Mouse (Mus musculus) kidney, adult 2 months (tissue): ENCODE data around the gene Plekhs1. TPM values are rescaled to one million over a fixed set of nuclear protein-coding genes. Genes with fewer than 3 reads are reported as not detected.

ENCODE experiments used
- DNase-seq: peaks from one replicate; pipeline ENCODE4 v3.0.0; 2021
- H3K27ac ChIP-seq: fragments of 200-500 bp; 2 replicates; pipeline ENCODE4 v1.5.1; 2012; ENCODE audit warnings: low read depth, low read length, control low read depth, inconsistent platforms; ENCODE audit not compliant: insufficient read depth
- H3K27me3 ChIP-seq: fragments of 200-500 bp; replicated peaks from 2 replicates; pipeline ENCODE4 v1.6.1; 2012; ENCODE audit warnings: mild to moderate bottlenecking, moderate library complexity, low read length, inconsistent platforms; ENCODE audit not compliant: control insufficient read depth, insufficient read depth
- H3K36me3 ChIP-seq: fragments of 200-500 bp; 2 replicates; pipeline ENCODE4 v1.6.1; 2012; ENCODE audit warnings: mild to moderate bottlenecking, moderate library complexity, low read length, inconsistent platforms; ENCODE audit not compliant: control insufficient read depth, insufficient read depth
- H3K4me1 ChIP-seq: fragments of 200-500 bp; 2 replicates; pipeline ENCODE4 v1.6.1; 2011; ENCODE audit warnings: low read length; ENCODE audit not compliant: control insufficient read depth, insufficient read depth
- H3K4me3 ChIP-seq: fragments of 200-500 bp; 2 replicates; pipeline ENCODE4 v1.5.1; 2011; ENCODE audit warnings: mild to moderate bottlenecking, low read depth, low read length, control low read depth; ENCODE audit not compliant: insufficient read depth
- CTCF ChIP-seq: fragments of 200-500 bp; conservative IDR thresholded peaks from 2 replicates; pipeline ENCODE4 v1.5.1; 2011; ENCODE audit warnings: low read depth, mild to moderate bottlenecking, control low read depth, low read length, moderate library complexity, mixed read lengths; ENCODE audit not compliant: insufficient read depth, insufficient read length
- POLR2A ChIP-seq: fragments of 200-500 bp; IDR thresholded peaks from one replicate; pipeline ENCODE4 v1.6.1; 2011; ENCODE audit warnings: low read depth, low read length, control low read depth
- WGBS: fragments of 180-500 bp; shearing (Covaris S2); methylation state at CpG from one replicate; pipeline ENCODE4 v1.1.7; 2018; 5-methylcytosine and 5-hydroxymethylcytosine counted together
- polyA plus RNA-seq: library from polyadenylated mRNA; depleted of rRNA; stranded (reverse); fragments of >200 nt; gene quantifications from 2 replicates; pipeline ENCODE4 v1.2.3, GENCODE M21; 2012

The Plekhs1 gene
- polyA plus RNA-seq, 1 experiment = 0.17 TPM

- peaks cover 7% of the 10 kb centered on the region for H3K4me1 ChIP-seq
- H3K27ac ChIP-seq = no peak overlapping the region
- H3K36me3 ChIP-seq = no peaks in the 10 kb centered on the region
- DNase-seq = no peak
- TF ChIP-seq CTCF (no peak), POLR2A (no peak)
- 44% methylated on average over 2 of the region's 2 CpGs for WGBS
- no peak overlapping the region for H3K4me3 ChIP-seq
- H3K27me3 ChIP-seq = peaks cover 2% of the 10 kb centered on the region; the same call in 1 of the 2 replicates
These were observed 6.1 kb upstream of the Plekhs1 start for GRCm38 (mm10) chr19:56455369-56455768.

GRCm38 (mm10) chr19:56457569-56457968 is 3.9 kb upstream of the Plekhs1 start:
- DNase-seq = no peak
- H3K36me3 ChIP-seq = no peaks in the 10 kb centered on the region
- no peak for TF ChIP-seq POLR2A
- TF ChIP-seq CTCF = no peak
- no peak overlapping the region for H3K4me3 ChIP-seq
- H3K27me3 ChIP-seq = peaks cover 2% of the 10 kb centered on the region; the same call in 1 of the 2 replicates
- WGBS = 82% methylated on average over 4 of the region's 4 CpGs
- H3K4me1 ChIP-seq = peaks cover 11% of the 10 kb centered on the region
- H3K27ac ChIP-seq = no peak overlapping the region

GRCm38 (mm10) chr19:56459154-56460050 is 2.0 kb upstream of the Plekhs1 start:
- peaks cover 11% of the 10 kb centered on the region for H3K4me1 ChIP-seq
- DNase-seq = peak; percentile 88
- H3K36me3 ChIP-seq = no peaks in the 10 kb centered on the region
- TF ChIP-seq POLR2A (no peak), CTCF (no peak)
- H3K27ac ChIP-seq = peak overlapping the region; percentile 54
- WGBS = 50% methylated on average over 10 of the region's 10 CpGs
- no peak overlapping the region for H3K4me3 ChIP-seq
- H3K27me3 ChIP-seq = no peaks in the 10 kb centered on the region

GRCm38 (mm10) chr19:56460241-56460640 is 1.2 kb upstream of the Plekhs1 start:
- Histone ChIP-seq H3K4me1 (peaks cover 11% of the 10 kb centered on the region), H3K4me3 (no peak overlapping the region), H3K27ac (peak overlapping the region; percentile 28; the same call in 1 of the 2 replicates), H3K27me3 (no peaks in the 10 kb centered on the region), H3K36me3 (no peaks in the 10 kb centered on the region)
- TF ChIP-seq CTCF = no peak
- TF ChIP-seq POLR2A = no peak
- WGBS = 72% methylated on average over 2 of the region's 2 CpGs
- peak; percentile 35 for DNase-seq

- peaks cover 11% of the 10 kb centered on the region for H3K4me1 ChIP-seq
- WGBS = 82% methylated on average over 4 of the region's 4 CpGs
- DNase-seq = no peak
- TF ChIP-seq POLR2A = no peak
- TF ChIP-seq CTCF = no peak
- no peak overlapping the region for H3K4me3 ChIP-seq
- H3K27ac ChIP-seq = no peak overlapping the region
- no peaks in the 10 kb centered on the region for H3K36me3 ChIP-seq
- H3K27me3 ChIP-seq = no peaks in the 10 kb centered on the region
These were observed 1.3 kb downstream of the Plekhs1 start for GRCm38 (mm10) chr19:56462786-56463185.

GRCm38 (mm10) chr19:56466486-56466885 is 5.0 kb downstream of the Plekhs1 start:
- no peak for TF ChIP-seq CTCF
- no peaks in the 10 kb centered on the region for H3K36me3 ChIP-seq
- no peak for DNase-seq
- no peak overlapping the region for H3K27ac ChIP-seq
- H3K4me1 ChIP-seq = no peaks in the 10 kb centered on the region; the same call in 1 of the 2 replicates
- no peak overlapping the region for H3K4me3 ChIP-seq
- H3K27me3 ChIP-seq = no peaks in the 10 kb centered on the region
- WGBS = 92% methylated on average over 8 of the region's 8 CpGs

GRCm38 (mm10) chr19:56470286-56471020 is 9.0 kb downstream of the Plekhs1 start:
- no peak overlapping the region for H3K27ac ChIP-seq
- TF ChIP-seq POLR2A (no peak), CTCF (no peak)
- H3K36me3 ChIP-seq = no peaks in the 10 kb centered on the region
- 88% methylated on average over 14 of the region's 14 CpGs for WGBS
- H3K27me3 ChIP-seq = no peaks in the 10 kb centered on the region
- H3K4me1 ChIP-seq = no peaks in the 10 kb centered on the region
- no peak for DNase-seq
- H3K4me3 ChIP-seq = no peak overlapping the region
